Mouse (Mus musculus): Measurements from ENCODE around the gene Txnrd1. TPM values are rescaled to one million over a fixed set of nuclear protein-coding genes. Genes with fewer than 3 reads are reported as not detected.

Txnrd1 gene
- total and polyA plus RNA-seq, 2 experiments from 2014 or later, result 30.4 to 35.0 TPM

GRCm38 (mm10) chr10:82850354-82850752 is 16.6 kb downstream of the Txnrd1 start:
- WGBS, result 77% methylated on average over 5 of the region's 5 CpGs
- H3K4me1 ChIP-seq (ENCODE audit: control insufficient read depth, insufficient read depth), result no peaks in the 10 kb centered on the region
- H3K27ac ChIP-seq (ENCODE audit: low read depth), result no peak overlapping the region
- no peak overlapping the region for H3K4me3 ChIP-seq (ENCODE audit: low read depth, low read length)
- H3K9me3 ChIP-seq (replicated peaks; ENCODE audit: control insufficient read depth, low read length), result no peaks in the 10 kb centered on the region
- H3K4me2 ChIP-seq (ENCODE audit: low read depth, low read length), result no peak overlapping the region
- ATAC-seq (ENCODE audit: insufficient read depth, low read depth) (no peak), DNase-seq (ENCODE audit: low spot score) (no peak)
- no peak overlapping the region for H3K9ac ChIP-seq (replicated peaks; ENCODE audit: low read depth, low read length)
- TF ChIP-seq EP300 (IDR thresholded peaks at IDR 0.05; ENCODE audit: low read depth) (no peak), CTCF (IDR thresholded peaks at IDR 0.05; ENCODE audit: low read depth) (no peak)
- H3K27me3 ChIP-seq (ENCODE audit: control insufficient read depth, insufficient read depth, low read length), result no peaks in the 10 kb centered on the region
- H3K36me3 ChIP-seq (replicated peaks; ENCODE audit: control insufficient read depth, insufficient read depth, low read length), result no peaks in the 10 kb centered on the region

- Histone ChIP-seq H3K27me3 (ENCODE audit: control insufficient read depth, insufficient read depth, low read length) (no peaks in the 10 kb centered on the region), H3K4me1 (ENCODE audit: control insufficient read depth, insufficient read depth) (no peaks in the 10 kb centered on the region), H3K9ac (replicated peaks; ENCODE audit: low read depth, low read length) (no peak overlapping the region), H3K4me3 (ENCODE audit: low read depth, low read length) (no peak overlapping the region), H3K9me3 (replicated peaks; ENCODE audit: control insufficient read depth, low read length) (no peaks in the 10 kb centered on the region), H3K4me2 (ENCODE audit: low read depth, low read length) (no peak overlapping the region), H3K27ac (ENCODE audit: low read depth) (no peak overlapping the region), H3K36me3 (replicated peaks; ENCODE audit: control insufficient read depth, insufficient read depth, low read length) (no peaks in the 10 kb centered on the region)
- WGBS, result 74% methylated on average over 6 of the region's 6 CpGs
- ATAC-seq (ENCODE audit: insufficient read depth, low read depth) (no peak), DNase-seq (ENCODE audit: low spot score) (no peak)
- TF ChIP-seq CTCF (IDR thresholded peaks at IDR 0.05; ENCODE audit: low read depth) (no peak), EP300 (IDR thresholded peaks at IDR 0.05; ENCODE audit: low read depth) (no peak)
Observed at GRCm38 (mm10) chr10:82851751-82852150, 18.0 kb downstream of the Txnrd1 start.

GRCm38 (mm10) chr10:82858032-82858680 is 24.4 kb downstream of the Txnrd1 start:
- H3K36me3 ChIP-seq (replicated peaks; ENCODE audit: control insufficient read depth, insufficient read depth, low read length), result no peaks in the 10 kb centered on the region
- no peaks in the 10 kb centered on the region for H3K9me3 ChIP-seq (replicated peaks; ENCODE audit: control insufficient read depth, low read length)
- H3K4me3 ChIP-seq (ENCODE audit: low read depth, low read length), result peak overlapping the region; percentile 68
- WGBS, result 57% methylated on average over 10 of the region's 10 CpGs
- no peak for TF ChIP-seq CTCF (IDR thresholded peaks at IDR 0.05; ENCODE audit: low read depth)
- TF ChIP-seq EP300 (IDR thresholded peaks at IDR 0.05; ENCODE audit: low read depth), result no peak
- DNase-seq (ENCODE audit: low spot score), result no peak
- peaks cover 16% of the 10 kb centered on the region for H3K4me1 ChIP-seq (ENCODE audit: control insufficient read depth, insufficient read depth)
- peak overlapping the region; percentile 95 for H3K27ac ChIP-seq (ENCODE audit: low read depth)
- peak overlapping the region; percentile 85 for H3K4me2 ChIP-seq (ENCODE audit: low read depth, low read length)
- ATAC-seq (ENCODE audit: insufficient read depth, low read depth), result no peak
- no peaks in the 10 kb centered on the region for H3K27me3 ChIP-seq (ENCODE audit: control insufficient read depth, insufficient read depth, low read length)
- peak overlapping the region; percentile 22 for H3K9ac ChIP-seq (replicated peaks; ENCODE audit: low read depth, low read length)

GRCm38 (mm10) chr10:82858691-82859532 is 25.2 kb downstream of the Txnrd1 start:
- Histone ChIP-seq H3K4me2 (ENCODE audit: low read depth, low read length) (peak overlapping the region; percentile 85), H3K9ac (replicated peaks; ENCODE audit: low read depth, low read length) (peak overlapping the region; percentile 75), H3K27me3 (ENCODE audit: control insufficient read depth, insufficient read depth, low read length) (no peaks in the 10 kb centered on the region), H3K9me3 (replicated peaks; ENCODE audit: control insufficient read depth, low read length) (no peaks in the 10 kb centered on the region), H3K4me3 (ENCODE audit: low read depth, low read length) (peak overlapping the region; percentile 68), H3K36me3 (replicated peaks; ENCODE audit: control insufficient read depth, insufficient read depth, low read length) (no peaks in the 10 kb centered on the region), H3K27ac (ENCODE audit: low read depth) (peak overlapping the region; percentile 95), H3K4me1 (ENCODE audit: control insufficient read depth, insufficient read depth) (peaks cover 16% of the 10 kb centered on the region)
- WGBS, result under 1% methylated on average over 49 of the region's 49 CpGs
- TF ChIP-seq CTCF (IDR thresholded peaks at IDR 0.05; ENCODE audit: low read depth) (no peak), EP300 (IDR thresholded peaks at IDR 0.05; ENCODE audit: low read depth) (peak; percentile 73)
- DNase-seq (ENCODE audit: low spot score) (peak; percentile 95), ATAC-seq (ENCODE audit: insufficient read depth, low read depth) (peak; percentile 91)

GRCm38 (mm10) chr10:82859533-82859915 is 25.8 kb downstream of the Txnrd1 start:
- H3K36me3 ChIP-seq (replicated peaks; ENCODE audit: control insufficient read depth, insufficient read depth, low read length), result peaks cover 5% of the 10 kb centered on the region
- peak overlapping the region; percentile 75 for H3K9ac ChIP-seq (replicated peaks; ENCODE audit: low read depth, low read length)
- H3K4me3 ChIP-seq (ENCODE audit: low read depth, low read length), result peak overlapping the region; percentile 68
- no peaks in the 10 kb centered on the region for H3K9me3 ChIP-seq (replicated peaks; ENCODE audit: control insufficient read depth, low read length)
- peak overlapping the region; percentile 85 for H3K4me2 ChIP-seq (ENCODE audit: low read depth, low read length)
- DNase-seq (ENCODE audit: low spot score) (peak; percentile 61), ATAC-seq (ENCODE audit: insufficient read depth, low read depth) (peak; percentile 40)
- H3K4me1 ChIP-seq (ENCODE audit: control insufficient read depth, insufficient read depth), result peaks cover 16% of the 10 kb centered on the region
- WGBS, result under 1% methylated on average over 8 of the region's 8 CpGs
- TF ChIP-seq CTCF (IDR thresholded peaks at IDR 0.05; ENCODE audit: low read depth), result peak; percentile 47
- no peak for TF ChIP-seq EP300 (IDR thresholded peaks at IDR 0.05; ENCODE audit: low read depth)
- no peaks in the 10 kb centered on the region for H3K27me3 ChIP-seq (ENCODE audit: control insufficient read depth, insufficient read depth, low read length)
- H3K27ac ChIP-seq (ENCODE audit: low read depth), result peak overlapping the region; percentile 95

Data from heart, postnatal 0 days (tissue).